Mouse (Mus musculus): ENCODE results near the gene Tbxa2r. TPM values are rescaled to one million over a fixed set of nuclear protein-coding genes. Genes with fewer than 3 reads are reported as not detected.

Tbxa2r gene
- polyA plus RNA-seq, 1 experiment: 310 TPM

DNA sequence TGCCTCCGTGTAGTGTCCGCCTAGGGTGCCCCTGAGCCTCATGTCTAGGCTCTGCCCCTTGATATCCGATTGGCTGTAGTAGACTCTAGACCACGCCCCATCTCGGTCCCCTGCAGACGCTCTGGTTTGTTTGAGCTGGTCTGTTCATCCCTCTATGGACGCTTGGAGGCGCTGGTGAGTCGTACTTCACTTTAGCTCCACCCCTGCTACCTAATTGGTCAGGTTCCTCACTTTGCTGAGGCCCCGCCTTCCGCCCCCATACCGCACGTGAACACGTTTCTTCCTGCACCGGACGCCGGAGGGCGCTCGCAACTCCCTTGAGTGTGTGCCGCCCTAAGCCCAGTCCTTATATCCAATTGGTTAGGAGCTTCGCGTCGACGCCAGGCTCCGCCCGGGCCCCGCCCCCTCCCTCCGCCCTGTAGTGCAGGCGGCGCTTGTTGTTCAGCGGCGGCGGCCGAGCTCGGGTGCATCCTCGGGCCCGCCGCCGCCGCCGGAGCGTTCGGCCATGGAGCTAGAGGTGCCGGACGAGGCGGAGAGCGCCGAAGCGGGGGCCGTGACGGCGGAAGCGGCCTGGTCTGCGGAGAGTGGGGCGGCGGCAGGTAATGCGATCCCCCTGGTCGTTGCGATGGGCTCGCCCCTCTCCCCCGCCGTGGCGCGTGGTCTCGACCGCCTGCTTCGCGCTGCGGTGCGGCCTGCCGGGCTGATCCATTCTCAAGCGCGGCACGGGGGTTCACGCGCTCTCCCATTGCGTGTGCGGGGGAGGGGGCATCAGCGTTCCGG lies 35.8 kb upstream of the Tbxa2r start, which contains the start of gene Pip5k1c:
Pip5k1c (plus strand) TSS at position 410 of the 780 bp plus-strand sequence.
- peak; percentile 99 for DNase-seq
- no peaks in the 10 kb centered on the region for H3K36me3 ChIP-seq (ENCODE audit: control insufficient read depth, insufficient read depth, low read length)
- H3K27me3 ChIP-seq (ENCODE audit: control insufficient read depth, insufficient read depth, low read length): no peaks in the 10 kb centered on the region
- peak within 1 kb of the TSS; percentile 24 for H3K27ac ChIP-seq (ENCODE audit: control insufficient read depth, insufficient read depth, low read length)
- H3K4me3 ChIP-seq (ENCODE audit: control insufficient read depth, insufficient read depth, low read length): peak within 1 kb of the TSS; percentile 78
- WGBS: under 1% methylated on average over 77 of the region's 80 CpGs
- peaks cover 68% of the 10 kb centered on the region for H3K4me1 ChIP-seq (replicated peaks; ENCODE audit: control insufficient read depth, insufficient read depth, low read length)
- TF ChIP-seq CTCF (IDR thresholded peaks at IDR 0.05; ENCODE audit: borderline replicate concordance, control insufficient read depth, extremely low read depth, insufficient read depth, low read length, poor library complexity) (peak; percentile 87), POLR2A (IDR thresholded peaks at IDR 0.05; ENCODE audit: control insufficient read depth, extremely low read depth, insufficient read depth, low read length, poor library complexity) (peak; percentile 98)

DNA sequence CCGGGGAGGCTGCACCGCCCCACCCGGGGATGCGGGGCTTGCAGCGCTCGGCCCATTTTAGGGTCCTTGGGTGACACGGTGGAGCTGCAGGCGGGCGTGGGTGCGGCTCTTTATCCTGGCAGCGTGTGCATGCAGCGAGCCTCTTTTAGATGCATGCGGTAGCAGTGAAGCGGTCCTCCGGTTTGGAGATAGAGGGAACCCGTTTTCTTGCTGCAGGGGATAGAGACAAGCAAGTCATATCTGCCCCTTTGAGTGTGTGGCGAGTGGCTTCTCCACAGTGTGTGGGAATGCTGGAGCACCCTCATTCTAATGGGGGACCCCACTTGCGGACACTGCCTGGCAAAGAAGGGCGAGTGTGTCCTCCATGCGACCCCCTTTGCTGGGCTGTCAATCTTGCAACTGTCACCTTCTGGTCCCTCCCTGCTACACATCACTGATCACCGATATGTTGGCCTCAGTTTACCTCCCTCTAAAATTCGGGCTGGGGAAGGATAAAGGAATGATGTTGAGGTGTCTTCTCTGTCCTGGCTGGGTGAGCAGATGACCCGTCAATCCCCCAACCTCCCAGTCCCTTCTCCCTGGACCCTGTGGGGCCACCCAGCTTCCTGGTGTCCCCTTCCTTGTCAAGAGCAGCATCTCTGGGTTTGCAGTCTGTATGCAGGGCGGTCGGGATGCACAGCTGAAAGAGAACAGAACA lies 35.0 kb upstream of the Tbxa2r start:
- WGBS: 1% methylated on average over 25 of the region's 25 CpGs
- DNase-seq: no peak
- no peaks in the 10 kb centered on the region for H3K36me3 ChIP-seq (ENCODE audit: control insufficient read depth, insufficient read depth, low read length)
- H3K4me3 ChIP-seq (ENCODE audit: control insufficient read depth, insufficient read depth, low read length): peak overlapping the region; percentile 78
- no peaks in the 10 kb centered on the region for H3K27me3 ChIP-seq (ENCODE audit: control insufficient read depth, insufficient read depth, low read length)
- peaks cover 75% of the 10 kb centered on the region for H3K4me1 ChIP-seq (replicated peaks; ENCODE audit: control insufficient read depth, insufficient read depth, low read length)
- TF ChIP-seq CTCF (IDR thresholded peaks at IDR 0.05; ENCODE audit: borderline replicate concordance, control insufficient read depth, extremely low read depth, insufficient read depth, low read length, poor library complexity) (no peak), POLR2A (IDR thresholded peaks at IDR 0.05; ENCODE audit: control insufficient read depth, extremely low read depth, insufficient read depth, low read length, poor library complexity) (no peak)
- H3K27ac ChIP-seq (ENCODE audit: control insufficient read depth, insufficient read depth, low read length): peak overlapping the region; percentile 24

DNA sequence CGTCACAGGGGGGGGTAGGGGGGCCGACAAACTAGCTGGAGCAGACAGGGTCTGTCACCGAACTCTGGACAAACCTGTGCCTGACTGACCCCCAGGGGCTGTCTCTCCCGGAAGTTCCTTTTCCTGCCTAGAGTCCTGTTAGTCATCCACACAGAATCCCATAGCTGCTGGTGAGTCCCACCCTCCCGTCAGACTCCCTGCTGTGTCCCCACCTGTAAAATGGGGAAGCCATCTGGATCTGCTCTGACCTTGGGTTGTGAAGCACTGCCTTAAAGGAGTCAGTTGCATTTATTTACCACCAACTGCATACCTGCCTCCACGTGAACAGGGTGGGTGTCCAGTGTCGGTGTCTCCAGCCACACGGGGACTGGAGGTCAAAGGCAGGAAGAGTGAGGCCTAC lies 34.1 kb upstream of the Tbxa2r start:
- Histone ChIP-seq H3K4me1 (replicated peaks; ENCODE audit: control insufficient read depth, insufficient read depth, low read length) (peaks cover 83% of the 10 kb centered on the region), H3K27ac (ENCODE audit: control insufficient read depth, insufficient read depth, low read length) (no peak overlapping the region), H3K27me3 (ENCODE audit: control insufficient read depth, insufficient read depth, low read length) (no peaks in the 10 kb centered on the region), H3K4me3 (ENCODE audit: control insufficient read depth, insufficient read depth, low read length) (peak overlapping the region; percentile 78), H3K36me3 (ENCODE audit: control insufficient read depth, insufficient read depth, low read length) (no peaks in the 10 kb centered on the region)
- TF ChIP-seq CTCF (IDR thresholded peaks at IDR 0.05; ENCODE audit: borderline replicate concordance, control insufficient read depth, extremely low read depth, insufficient read depth, low read length, poor library complexity): no peak
- TF ChIP-seq POLR2A (IDR thresholded peaks at IDR 0.05; ENCODE audit: control insufficient read depth, extremely low read depth, insufficient read depth, low read length, poor library complexity): no peak
- no peak for DNase-seq
- 46% methylated on average over 8 of the region's 8 CpGs for WGBS

DNA sequence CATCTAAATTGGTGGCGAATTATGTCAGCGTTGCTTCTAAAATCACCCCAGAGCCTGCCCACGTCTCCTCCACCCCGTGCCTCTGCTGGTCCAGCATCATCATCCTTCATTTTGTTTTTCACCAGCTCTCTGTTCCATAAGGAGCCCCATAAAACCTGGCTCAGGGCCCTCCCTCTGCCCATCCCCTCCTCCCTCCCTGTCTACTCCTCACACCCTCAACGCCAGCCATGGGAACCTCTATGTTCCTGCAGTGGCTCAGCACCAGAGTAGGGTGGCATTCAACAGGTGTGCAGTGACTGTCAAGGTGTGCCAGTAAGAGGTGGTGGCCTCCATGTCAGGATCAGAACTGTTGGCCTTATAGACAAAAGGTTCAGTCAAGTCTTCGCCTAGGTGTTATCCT lies 33.3 kb upstream of the Tbxa2r start:
- H3K27me3 ChIP-seq (ENCODE audit: control insufficient read depth, insufficient read depth, low read length): no peaks in the 10 kb centered on the region
- no peaks in the 10 kb centered on the region for H3K36me3 ChIP-seq (ENCODE audit: control insufficient read depth, insufficient read depth, low read length)
- 90% methylated on average over 6 of the region's 6 CpGs for WGBS
- H3K27ac ChIP-seq (ENCODE audit: control insufficient read depth, insufficient read depth, low read length): no peak overlapping the region
- TF ChIP-seq CTCF (IDR thresholded peaks at IDR 0.05; ENCODE audit: borderline replicate concordance, control insufficient read depth, extremely low read depth, insufficient read depth, low read length, poor library complexity): no peak
- no peak for TF ChIP-seq POLR2A (IDR thresholded peaks at IDR 0.05; ENCODE audit: control insufficient read depth, extremely low read depth, insufficient read depth, low read length, poor library complexity)
- peaks cover 85% of the 10 kb centered on the region for H3K4me1 ChIP-seq (replicated peaks; ENCODE audit: control insufficient read depth, insufficient read depth, low read length)
- no peak for DNase-seq
- H3K4me3 ChIP-seq (ENCODE audit: control insufficient read depth, insufficient read depth, low read length): no peak overlapping the region

DNA sequence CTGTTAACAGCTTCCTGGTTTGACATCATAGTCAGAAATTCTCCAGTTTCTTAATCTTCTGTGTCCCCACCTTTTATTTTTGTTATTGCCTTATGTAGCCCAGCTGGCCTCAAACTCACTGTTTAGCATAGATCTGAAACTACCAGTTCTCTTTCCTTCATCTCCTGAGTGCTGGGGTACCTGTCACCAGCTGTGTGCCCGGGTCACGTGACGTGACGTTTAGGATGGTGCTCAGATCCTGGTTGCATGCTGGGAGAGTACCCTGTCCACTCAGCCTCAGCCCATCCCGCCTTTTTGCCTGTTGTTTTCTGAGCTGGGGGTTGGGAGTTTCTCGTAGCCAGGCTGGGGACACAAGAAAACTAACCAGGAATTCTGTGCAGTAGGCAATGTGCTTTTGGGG lies 31.3 kb upstream of the Tbxa2r start:
- H3K4me1 ChIP-seq (replicated peaks; ENCODE audit: control insufficient read depth, insufficient read depth, low read length): peaks cover 86% of the 10 kb centered on the region
- no peaks in the 10 kb centered on the region for H3K36me3 ChIP-seq (ENCODE audit: control insufficient read depth, insufficient read depth, low read length)
- peak overlapping the region; percentile 93 for H3K27ac ChIP-seq (ENCODE audit: control insufficient read depth, insufficient read depth, low read length)
- H3K27me3 ChIP-seq (ENCODE audit: control insufficient read depth, insufficient read depth, low read length): no peaks in the 10 kb centered on the region
- TF ChIP-seq POLR2A (IDR thresholded peaks at IDR 0.05; ENCODE audit: control insufficient read depth, extremely low read depth, insufficient read depth, low read length, poor library complexity) (no peak), CTCF (IDR thresholded peaks at IDR 0.05; ENCODE audit: borderline replicate concordance, control insufficient read depth, extremely low read depth, insufficient read depth, low read length, poor library complexity) (no peak)
- peak overlapping the region; percentile 24 for H3K4me3 ChIP-seq (ENCODE audit: control insufficient read depth, insufficient read depth, low read length)
- 25% methylated on average over 6 of the region's 6 CpGs for WGBS
- peak; percentile 76 for DNase-seq

DNA sequence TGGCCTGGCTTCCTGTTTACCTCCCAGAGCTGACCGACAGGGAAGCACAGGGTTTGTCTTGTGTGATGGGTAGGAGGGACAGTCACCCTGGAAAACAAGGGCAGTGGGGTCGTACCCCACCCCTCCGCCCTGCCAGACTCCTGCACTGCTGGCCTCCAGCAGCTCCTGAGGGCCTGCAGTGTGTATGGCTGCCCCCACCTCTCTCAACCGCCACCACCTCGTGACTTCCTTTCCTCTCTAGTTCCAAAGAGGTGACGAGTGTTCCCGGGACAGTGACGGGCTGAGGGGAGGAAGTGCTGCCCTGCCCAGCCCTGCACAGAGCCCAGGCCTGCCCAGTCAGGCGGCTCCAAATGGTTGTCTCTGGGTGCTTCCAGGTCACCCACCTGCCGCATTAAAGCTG lies 30.7 kb upstream of the Tbxa2r start:
- Histone ChIP-seq H3K4me1 (replicated peaks; ENCODE audit: control insufficient read depth, insufficient read depth, low read length) (peaks cover 90% of the 10 kb centered on the region), H3K4me3 (ENCODE audit: control insufficient read depth, insufficient read depth, low read length) (peak overlapping the region; percentile 24)
- TF ChIP-seq POLR2A (IDR thresholded peaks at IDR 0.05; ENCODE audit: control insufficient read depth, extremely low read depth, insufficient read depth, low read length, poor library complexity): no peak; the same call in 1 of the 2 replicates
- TF ChIP-seq CTCF (IDR thresholded peaks at IDR 0.05; ENCODE audit: borderline replicate concordance, control insufficient read depth, extremely low read depth, insufficient read depth, low read length, poor library complexity): no peak

More for the DNA sequence above, 30.7 kb upstream of the Tbxa2r start:
- Histone ChIP-seq H3K27ac (ENCODE audit: control insufficient read depth, insufficient read depth, low read length) (peak overlapping the region; percentile 93), H3K36me3 (ENCODE audit: control insufficient read depth, insufficient read depth, low read length) (no peaks in the 10 kb centered on the region), H3K27me3 (ENCODE audit: control insufficient read depth, insufficient read depth, low read length) (no peaks in the 10 kb centered on the region)
- peak; percentile 81 for DNase-seq
- 6% methylated on average over 10 of the region's 10 CpGs for WGBS

All from thymus, adult 2 months (tissue).